Mouse (Mus musculus) heart, adult 2 months (tissue): ENCODE measurements around the gene Nxf2.

Experiments
- CTCF ChIP-seq: fragments of 200-600 bp; IDR thresholded peaks from 2 replicates; pipeline ENCODE4 v1.8.1; 2022; ENCODE audit warnings: antibody characterized with exemption, mild to moderate bottlenecking, moderate library complexity
- EP300 ChIP-seq: fragments of 200-500 bp; IDR thresholded peaks from 2 replicates; pipeline ENCODE4 v1.6.1; 2011; ENCODE audit warnings: low read depth, low read length, control low read depth; ENCODE audit not compliant: insufficient read depth
- POLR2A ChIP-seq: fragments of 200-500 bp; IDR thresholded peaks from 2 replicates; pipeline ENCODE4 v1.6.1; 2011; ENCODE audit warnings: mild to moderate bottlenecking, low read depth, low read length, control low read depth; ENCODE audit not compliant: insufficient read depth

DNA sequence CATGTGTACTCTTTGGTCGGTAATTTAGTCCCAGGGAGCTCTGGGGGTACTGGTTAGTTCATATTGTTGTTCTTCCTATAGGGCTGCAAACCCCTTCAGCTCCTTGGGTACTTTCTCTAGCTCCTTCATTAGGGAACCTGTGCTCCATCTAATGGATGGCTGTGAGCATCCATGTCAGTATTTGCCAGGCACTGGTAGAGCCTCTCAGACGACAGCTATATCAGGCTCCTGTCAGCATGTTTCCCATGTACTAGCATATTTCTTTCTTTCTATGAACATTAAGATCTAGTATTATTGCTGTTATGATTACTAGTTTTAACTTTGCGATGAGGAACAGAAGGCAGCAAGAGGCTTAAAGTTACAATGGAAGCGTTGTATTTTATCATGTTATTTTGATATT is 49.7 kb downstream of the Nxf2 start:
- TF ChIP-seq CTCF = no peak
- TF ChIP-seq POLR2A = no peak
- TF ChIP-seq EP300 = no peak
